Comparison of ENCODE assay signal across 26 mouse cellular contexts in genomic region chr4:101516434-101517168, GRCm38 (mm10). TPM values are rescaled to one million over a fixed set of nuclear protein-coding genes. Genes with fewer than 3 reads are reported as not detected.
DNase-seq lines count a peak whose midpoint lies in the region; ATAC-seq and TF ChIP-seq lines count a peak whose summit lies in the region.
"Had no signal": no experiment of that assay in that cellular context is flagged by ENCODE, and none has a peak within 500 bp of the region (broad histone marks: within the 10 kb centered on the region; RNA-seq: fewer than 3 reads in every experiment).

No protein-coding gene starts in this region.

- H3K27me3 ChIP-seq in lung, postnatal 0 days (replicated peaks; ENCODE audit: insufficient read depth, low read length): no peaks in the 10 kb centered on the region
- H3K27me3 ChIP-seq: forebrain, embryonic 15.5 days; heart, embryonic 12.5 days; neural tube, embryonic 15.5 days had no signal

- peak; percentile 64 for DNase-seq in heart, adult 11 months
- no peak for DNase-seq in heart, adult 8-10 months (ENCODE audit: low spot score)
- peak; percentile 18 for DNase-seq in right cerebral cortex, postnatal 14 days
- DNase-seq in right cerebral cortex, postnatal 4 days: no peak
- no peak for DNase-seq in B cell, adult 2 months
- no peak for DNase-seq in lung, postnatal 0 days (ENCODE audit: low spot score)
- DNase-seq: adrenal gland, postnatal 14 days; cerebellum, adult 9-11 months; heart, postnatal 10 days; kidney, adult 9 months; kidney, postnatal 14 days; layer of hippocampus, postnatal 36 days; liver, postnatal 0 days; lung, postnatal 10 days; thymus, postnatal 14 days had no signal

- TF ChIP-seq POLR2A in cortical plate, adult 2 months (IDR thresholded peaks at IDR 0.05; ENCODE audit: extremely low read depth, insufficient read depth, low read length): no peak

- ATAC-seq in lung, postnatal 0 days: no peak
- ATAC-seq: forebrain, embryonic 15.5 days; hindbrain, postnatal 0 days; intestine, embryonic 16.5 days; liver, postnatal 0 days had no signal

- H3K27ac ChIP-seq in cortical plate, adult 2 months (ENCODE audit: insufficient read depth, low read length): 0 out of 2 replicates have a peak overlapping the region, but pooled peaks have one; percentile 0
- H3K27ac ChIP-seq in lung, postnatal 0 days (ENCODE audit: low read length): no peak overlapping the region
- H3K27ac ChIP-seq: embryonic facial prominence, embryonic 10.5 days; forebrain, embryonic 15.5 days; hindbrain, embryonic 10.5 days; hindbrain, postnatal 0 days; neural tube, embryonic 15.5 days had no signal

- H3K9ac ChIP-seq in lung, postnatal 0 days (replicated peaks; ENCODE audit: low read depth): no peak overlapping the region
- H3K9ac ChIP-seq: forebrain, embryonic 15.5 days; heart, embryonic 12.5 days; liver, postnatal 0 days; neural tube, embryonic 15.5 days had no signal

- peaks cover 15% of the 10 kb centered on the region for H3K4me1 ChIP-seq in cortical plate, adult 2 months (ENCODE audit: control insufficient read depth, insufficient read depth, low read length)
- no peaks in the 10 kb centered on the region for H3K4me1 ChIP-seq in lung, postnatal 0 days (ENCODE audit: insufficient read depth, low read depth, low read length)
- H3K4me1 ChIP-seq: embryonic facial prominence, embryonic 10.5 days; forebrain, embryonic 15.5 days; heart, embryonic 12.5 days; hindbrain, embryonic 10.5 days; neural tube, embryonic 15.5 days had no signal

- TF ChIP-seq CTCF in cortical plate, adult 2 months (IDR thresholded peaks at IDR 0.05; ENCODE audit: extremely low read depth, insufficient read depth, low read length): no peak
- TF ChIP-seq CTCF in lung, postnatal 0 days (IDR thresholded peaks at IDR 0.05): no peak

- H3K4me3 ChIP-seq in cortical plate, adult 2 months (ENCODE audit: insufficient read depth, low read length): no peak overlapping the region
- H3K4me3 ChIP-seq in lung, postnatal 0 days (ENCODE audit: low read depth, low read length): no peak overlapping the region
- H3K4me3 ChIP-seq: embryonic facial prominence, embryonic 10.5 days; forebrain, embryonic 15.5 days; heart, embryonic 12.5 days; hindbrain, embryonic 10.5 days; neural tube, embryonic 15.5 days had no signal

- no peak overlapping the region for H3K4me2 ChIP-seq in lung, postnatal 0 days (replicated peaks; ENCODE audit: low read depth, low read length)
- H3K4me2 ChIP-seq: forebrain, embryonic 15.5 days; heart, embryonic 12.5 days; liver, embryonic 11.5 days; midbrain, embryonic 11.5 days; neural tube, embryonic 15.5 days had no signal

- no peak for TF ChIP-seq EP300 in lung, postnatal 0 days (IDR thresholded peaks at IDR 0.05)

- H3K9me3 ChIP-seq in lung, postnatal 0 days (ENCODE audit: low read length): no peaks in the 10 kb centered on the region
- H3K9me3 ChIP-seq: embryonic facial prominence, embryonic 10.5 days; forebrain, embryonic 15.5 days; hindbrain, embryonic 10.5 days; neural tube, embryonic 15.5 days had no signal

- WGBS in lung, postnatal 0 days: 78% methylated on average over 17 of the region's 17 CpGs

- no peaks in the 10 kb centered on the region for H3K36me3 ChIP-seq in lung, postnatal 0 days (ENCODE audit: insufficient read depth, low read length)
- H3K36me3 ChIP-seq: embryonic facial prominence, embryonic 10.5 days; forebrain, embryonic 15.5 days; heart, embryonic 12.5 days; hindbrain, embryonic 10.5 days; neural tube, embryonic 15.5 days had no signal

RNA-seq across cellular contexts. Expression of gene Dnajc6, which starts 20.2 kb away (rescaled TPM):
- under 1 TPM; 0.32 to 0.87 (median 0.61) TPM for total RNA-seq in heart, adult 8-10 months (2022)
- polyA plus RNA-seq in cortical plate, adult 2 months (2012; rRNA removed): 144 and 145 TPM in 2 replicates
- 0.14 and 0.26 TPM in 2 replicates for polyA plus RNA-seq in lung, postnatal 0 days (2015; fragmentation: Nextera tagmentation; extraction: Ambion mirVana)
- polyA plus RNA-seq: C2C12 had no signal

Comparison
In these comparisons a context has a peak if more than half of its experiments do, and no peak if none do; other contexts are left out.
1. DNase-seq: peak in heart, adult 11 months (single experiment) and right cerebral cortex, postnatal 14 days (single experiment); none in heart, adult 8-10 months (single experiment), right cerebral cortex, postnatal 4 days (single experiment), B cell, adult 2 months (0 of 2) and lung, postnatal 0 days (single experiment).
2. RNA of gene Dnajc6, which starts 20.2 kb away (polyA plus RNA-seq): 144 to 145 TPM in cortical plate, adult 2 months; 0.14 to 0.26 TPM in lung, postnatal 0 days; every median in the first group is over 100 times any median in the second.